Mouse (Mus musculus): ENCODE results near the gene Tshz2. TPM values are rescaled to one million over a fixed set of nuclear protein-coding genes. Genes with fewer than 3 reads are reported as not detected.

Tshz2 gene
- polyA plus RNA-seq, 1 experiment from 2014 or later: 20.1 TPM

- 8% methylated on average over 15 of the region's 15 CpGs for WGBS
- peaks cover 6% of the 10 kb centered on the region; the same call in 1 of the 2 replicates for H3K9me3 ChIP-seq (ENCODE audit: control insufficient read depth, low read depth, low read length)
- peak overlapping the region; percentile 39 for H3K4me2 ChIP-seq (replicated peaks; ENCODE audit: low read depth, low read length)
- no peak overlapping the region for H3K9ac ChIP-seq (replicated peaks; ENCODE audit: low read depth, low read length)
- no peaks in the 10 kb centered on the region for H3K27me3 ChIP-seq (ENCODE audit: control insufficient read depth, insufficient read depth, low read length)
- no peaks in the 10 kb centered on the region for H3K36me3 ChIP-seq (ENCODE audit: control insufficient read depth, insufficient read depth, low read length)
- ATAC-seq (ENCODE audit: insufficient number of reproducible peaks, insufficient read depth, low FRiP score, low read depth): peak; percentile 80
- H3K27ac ChIP-seq (ENCODE audit: low read length): peak overlapping the region; percentile 8; the same call in 1 of the 2 replicates
- peak overlapping the region; percentile 4; the same call in 1 of the 2 replicates for H3K4me3 ChIP-seq (ENCODE audit: low read depth, low read length)
- H3K4me1 ChIP-seq (ENCODE audit: control insufficient read depth, insufficient read depth, low read length): peaks cover 3% of the 10 kb centered on the region; the same call in 1 of the 2 replicates
These were observed 437.9 kb downstream of the Tshz2 start for GRCm38 (mm10) chr2:170070641-170071241.

DNA sequence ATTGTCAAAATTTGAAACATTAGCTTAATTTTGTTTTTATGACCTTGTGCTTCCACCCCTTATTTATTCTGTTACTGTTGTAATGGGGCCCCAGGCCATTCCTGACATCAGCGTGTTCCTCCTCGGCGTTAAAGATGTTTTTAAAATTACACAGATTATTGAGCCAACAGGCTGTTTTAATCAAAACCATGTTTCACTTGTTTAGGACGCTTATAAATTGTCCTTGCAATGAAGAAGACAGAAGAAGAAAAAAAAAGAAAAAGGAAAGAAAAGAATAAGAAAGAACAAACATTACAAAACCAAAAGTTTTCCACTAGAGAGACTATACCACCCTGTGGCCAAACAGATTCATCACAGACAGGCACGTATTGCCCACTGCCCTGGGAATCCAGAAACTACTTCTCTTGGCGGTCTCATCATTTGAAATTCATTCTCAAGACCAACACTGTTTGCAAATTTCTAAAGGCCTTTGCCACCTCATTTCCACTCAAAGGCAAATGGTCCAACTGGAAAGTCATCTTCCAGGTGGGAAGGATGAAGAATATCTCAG lies 444.2 kb downstream of the Tshz2 start:
- Histone ChIP-seq H3K36me3 (ENCODE audit: control insufficient read depth, insufficient read depth, low read length) (no peaks in the 10 kb centered on the region), H3K27ac (ENCODE audit: low read length) (no peak overlapping the region), H3K27me3 (ENCODE audit: control insufficient read depth, insufficient read depth, low read length) (no peaks in the 10 kb centered on the region), H3K9me3 (ENCODE audit: control insufficient read depth, low read depth, low read length) (no peaks in the 10 kb centered on the region), H3K4me3 (ENCODE audit: low read depth, low read length) (no peak overlapping the region), H3K4me2 (replicated peaks; ENCODE audit: low read depth, low read length) (no peak overlapping the region), H3K9ac (replicated peaks; ENCODE audit: low read depth, low read length) (no peak overlapping the region), H3K4me1 (ENCODE audit: control insufficient read depth, insufficient read depth, low read length) (peaks cover 3% of the 10 kb centered on the region)
- no peak for ATAC-seq (ENCODE audit: insufficient number of reproducible peaks, insufficient read depth, low FRiP score, low read depth)
- WGBS: 51% methylated on average over 6 of the region's 6 CpGs

DNA sequence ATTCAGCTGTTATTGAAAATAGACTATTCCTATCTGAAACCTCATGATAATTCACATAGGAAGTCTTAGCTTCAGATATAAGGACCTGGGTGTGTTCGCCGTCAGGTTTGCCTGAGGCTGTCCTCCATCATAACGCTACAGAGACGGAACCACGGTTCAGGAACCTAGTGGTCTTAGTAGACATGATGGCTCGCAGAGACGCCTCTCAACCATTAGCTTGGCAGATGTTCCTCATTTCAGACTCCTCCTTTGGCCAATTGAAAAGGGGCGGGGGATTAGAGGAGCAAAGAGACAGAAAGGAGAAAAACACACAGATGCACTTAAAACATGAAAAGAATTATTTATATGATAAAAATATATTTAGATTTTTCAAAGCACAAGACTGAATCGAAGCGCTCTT lies 445.2 kb downstream of the Tshz2 start:
- no peak overlapping the region for H3K4me2 ChIP-seq (replicated peaks; ENCODE audit: low read depth, low read length)
- H3K36me3 ChIP-seq (ENCODE audit: control insufficient read depth, insufficient read depth, low read length): no peaks in the 10 kb centered on the region
- H3K27ac ChIP-seq (ENCODE audit: low read length): no peak overlapping the region
- no peak for ATAC-seq (ENCODE audit: insufficient number of reproducible peaks, insufficient read depth, low FRiP score, low read depth)
- peaks cover 3% of the 10 kb centered on the region for H3K4me1 ChIP-seq (ENCODE audit: control insufficient read depth, insufficient read depth, low read length)
- no peak overlapping the region for H3K9ac ChIP-seq (replicated peaks; ENCODE audit: low read depth, low read length)
- no peak overlapping the region for H3K4me3 ChIP-seq (ENCODE audit: low read depth, low read length)
- H3K27me3 ChIP-seq (ENCODE audit: control insufficient read depth, insufficient read depth, low read length): no peaks in the 10 kb centered on the region
- no peaks in the 10 kb centered on the region for H3K9me3 ChIP-seq (ENCODE audit: control insufficient read depth, low read depth, low read length)
- 60% methylated on average over 10 of the region's 10 CpGs for WGBS

DNA sequence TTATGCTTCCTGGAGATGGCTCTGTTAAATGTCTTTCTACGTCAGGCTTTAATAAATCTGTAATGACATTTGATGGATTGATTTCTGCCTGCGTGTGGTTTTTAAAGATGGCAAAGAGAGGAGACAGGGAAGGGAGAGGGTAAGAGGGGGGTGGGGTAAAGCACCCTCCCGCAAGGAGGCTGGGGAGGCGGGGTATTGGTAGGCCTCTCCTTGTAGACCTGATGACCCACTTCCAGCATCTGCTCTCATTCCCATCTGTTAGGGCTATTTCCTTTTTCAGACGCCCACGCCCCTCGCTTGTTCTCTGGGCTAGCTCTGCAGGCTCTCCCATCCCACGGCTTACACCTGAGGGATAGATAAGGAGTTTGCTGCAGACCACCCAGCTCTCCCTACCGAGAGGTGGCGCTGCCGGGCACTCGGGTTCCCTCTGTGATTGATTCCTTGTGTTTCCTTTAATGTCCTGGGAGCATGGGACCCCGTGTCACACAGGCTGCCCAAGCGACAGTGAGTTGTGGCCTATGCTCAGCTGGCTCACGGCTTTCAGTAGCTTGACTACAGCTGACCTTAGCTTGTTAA lies 445.7 kb downstream of the Tshz2 start:
- Histone ChIP-seq H3K4me1 (ENCODE audit: control insufficient read depth, insufficient read depth, low read length) (peaks cover 3% of the 10 kb centered on the region), H3K4me3 (ENCODE audit: low read depth, low read length) (no peak overlapping the region), H3K27me3 (ENCODE audit: control insufficient read depth, insufficient read depth, low read length) (no peaks in the 10 kb centered on the region), H3K27ac (ENCODE audit: low read length) (no peak overlapping the region), H3K4me2 (replicated peaks; ENCODE audit: low read depth, low read length) (no peak overlapping the region), H3K9ac (replicated peaks; ENCODE audit: low read depth, low read length) (no peak overlapping the region), H3K9me3 (ENCODE audit: control insufficient read depth, low read depth, low read length) (no peaks in the 10 kb centered on the region), H3K36me3 (ENCODE audit: control insufficient read depth, insufficient read depth, low read length) (no peaks in the 10 kb centered on the region)
- ATAC-seq (ENCODE audit: insufficient number of reproducible peaks, insufficient read depth, low FRiP score, low read depth): no peak
- whole genome bisulfite sequencing: 35% methylated on average over 15 of the region's 15 CpGs

GRCm38 (mm10) chr2:170091563-170092443 lies 459.0 kb downstream of the Tshz2 start:
- Histone ChIP-seq H3K27ac (ENCODE audit: low read length) (peak overlapping the region; percentile 21; the same call in 1 of the 2 replicates), H3K27me3 (ENCODE audit: control insufficient read depth, insufficient read depth, low read length) (no peaks in the 10 kb centered on the region), H3K9ac (replicated peaks; ENCODE audit: low read depth, low read length) (no peak overlapping the region), H3K4me3 (ENCODE audit: low read depth, low read length) (no peak overlapping the region), H3K4me1 (ENCODE audit: control insufficient read depth, insufficient read depth, low read length) (no peaks in the 10 kb centered on the region), H3K4me2 (replicated peaks; ENCODE audit: low read depth, low read length) (no peak overlapping the region), H3K9me3 (ENCODE audit: control insufficient read depth, low read depth, low read length) (no peaks in the 10 kb centered on the region), H3K36me3 (ENCODE audit: control insufficient read depth, insufficient read depth, low read length) (no peaks in the 10 kb centered on the region)
- ATAC-seq (ENCODE audit: insufficient number of reproducible peaks, insufficient read depth, low FRiP score, low read depth): no peak
- 49% methylated on average over 10 of the region's 10 CpGs for WGBS

GRCm38 (mm10) chr2:170094220-170094619 lies 461.4 kb downstream of the Tshz2 start:
- ATAC-seq (ENCODE audit: insufficient number of reproducible peaks, insufficient read depth, low FRiP score, low read depth): no peak
- no peak overlapping the region for H3K4me2 ChIP-seq (replicated peaks; ENCODE audit: low read depth, low read length)
- WGBS: 96% methylated on average over 17 of the region's 17 CpGs
- no peaks in the 10 kb centered on the region for H3K27me3 ChIP-seq (ENCODE audit: control insufficient read depth, insufficient read depth, low read length)
- no peaks in the 10 kb centered on the region for H3K4me1 ChIP-seq (ENCODE audit: control insufficient read depth, insufficient read depth, low read length)
- no peak overlapping the region for H3K4me3 ChIP-seq (ENCODE audit: low read depth, low read length)
- no peak overlapping the region for H3K27ac ChIP-seq (ENCODE audit: low read length)
- no peaks in the 10 kb centered on the region for H3K36me3 ChIP-seq (ENCODE audit: control insufficient read depth, insufficient read depth, low read length)
- H3K9ac ChIP-seq (replicated peaks; ENCODE audit: low read depth, low read length): no peak overlapping the region
- H3K9me3 ChIP-seq (ENCODE audit: control insufficient read depth, low read depth, low read length): no peaks in the 10 kb centered on the region

DNA sequence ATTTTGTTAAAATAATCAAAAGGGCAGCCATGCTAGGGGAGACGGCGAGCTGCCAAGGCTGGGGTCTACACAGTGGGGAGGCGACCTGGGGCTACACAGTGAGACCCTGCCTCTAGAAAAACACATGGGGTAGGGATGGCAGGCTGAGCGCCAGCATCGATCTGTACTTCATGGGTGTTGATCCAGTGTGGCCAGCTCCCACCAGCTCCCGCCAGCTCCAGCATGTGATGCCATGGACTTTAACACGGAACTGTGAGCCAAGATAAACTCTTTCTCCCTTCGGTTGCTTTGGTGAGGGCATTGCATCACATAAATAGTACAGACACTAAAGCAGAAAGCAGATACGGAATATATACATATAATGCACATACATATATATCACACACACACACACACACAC lies 462.1 kb downstream of the Tshz2 start:
- no peak overlapping the region for H3K4me3 ChIP-seq (ENCODE audit: low read depth, low read length)
- H3K27ac ChIP-seq (ENCODE audit: low read length): no peak overlapping the region
- H3K9me3 ChIP-seq (ENCODE audit: control insufficient read depth, low read depth, low read length): no peaks in the 10 kb centered on the region
- 94% methylated on average over 9 of the region's 9 CpGs for WGBS
- no peak overlapping the region for H3K9ac ChIP-seq (replicated peaks; ENCODE audit: low read depth, low read length)
- H3K27me3 ChIP-seq (ENCODE audit: control insufficient read depth, insufficient read depth, low read length): no peaks in the 10 kb centered on the region
- H3K36me3 ChIP-seq (ENCODE audit: control insufficient read depth, insufficient read depth, low read length): no peaks in the 10 kb centered on the region
- no peak overlapping the region for H3K4me2 ChIP-seq (replicated peaks; ENCODE audit: low read depth, low read length)
- ATAC-seq (ENCODE audit: insufficient number of reproducible peaks, insufficient read depth, low FRiP score, low read depth): no peak
- H3K4me1 ChIP-seq (ENCODE audit: control insufficient read depth, insufficient read depth, low read length): no peaks in the 10 kb centered on the region

GRCm38 (mm10) chr2:170101132-170101531 lies 468.3 kb downstream of the Tshz2 start:
- ATAC-seq (ENCODE audit: insufficient number of reproducible peaks, insufficient read depth, low FRiP score, low read depth): 0 out of 2 replicates have a peak, but pooled peaks have one; percentile 68
- no peaks in the 10 kb centered on the region for H3K27me3 ChIP-seq (ENCODE audit: control insufficient read depth, insufficient read depth, low read length)
- WGBS: 2% methylated on average over 12 of the region's 12 CpGs
- H3K4me1 ChIP-seq (ENCODE audit: control insufficient read depth, insufficient read depth, low read length): no peaks in the 10 kb centered on the region
- H3K9ac ChIP-seq (replicated peaks; ENCODE audit: low read depth, low read length): no peak overlapping the region
- no peak overlapping the region for H3K4me3 ChIP-seq (ENCODE audit: low read depth, low read length)
- no peak overlapping the region for H3K27ac ChIP-seq (ENCODE audit: low read length)
- H3K4me2 ChIP-seq (replicated peaks; ENCODE audit: low read depth, low read length): no peak overlapping the region
- H3K36me3 ChIP-seq (ENCODE audit: control insufficient read depth, insufficient read depth, low read length): no peaks in the 10 kb centered on the region
- no peaks in the 10 kb centered on the region for H3K9me3 ChIP-seq (ENCODE audit: control insufficient read depth, low read depth, low read length)

Data from stomach, embryonic 14.5 days (tissue).